Comparison of ENCODE assay signal across 11 mouse cellular contexts in genomic region chr8:88227851-88228250, GRCm38 (mm10). TPM values are rescaled to one million over a fixed set of nuclear protein-coding genes. Genes with fewer than 3 reads are reported as not detected.
DNase-seq lines count a peak whose midpoint lies in the region; ATAC-seq lines count a peak whose summit lies in the region.
"Had no signal": no experiment of that assay in that cellular context is flagged by ENCODE, and none has a peak within 500 bp of the region (broad histone marks: within the 10 kb centered on the region; RNA-seq: fewer than 3 reads in every experiment).

No protein-coding gene starts in this region.

- H3K36me3 ChIP-seq in forebrain, embryonic 10.5 days (replicated peaks): no peaks in the 10 kb centered on the region
- no peaks in the 10 kb centered on the region for H3K36me3 ChIP-seq in forebrain, embryonic 12.5 days (replicated peaks)
- H3K36me3 ChIP-seq in kidney, embryonic 15.5 days: no peaks in the 10 kb centered on the region
- no peaks in the 10 kb centered on the region for H3K36me3 ChIP-seq in kidney, embryonic 14.5 days (ENCODE audit: control insufficient read depth, insufficient read depth, low read length)
- H3K36me3 ChIP-seq: embryonic facial prominence, embryonic 12.5 days had no signal

- H3K4me3 ChIP-seq in forebrain, embryonic 10.5 days: no peak overlapping the region
- no peak overlapping the region for H3K4me3 ChIP-seq in forebrain, embryonic 12.5 days (replicated peaks)
- no peak overlapping the region for H3K4me3 ChIP-seq in kidney, embryonic 15.5 days (replicated peaks)
- no peak overlapping the region for H3K4me3 ChIP-seq in kidney, embryonic 14.5 days (ENCODE audit: low read length)
- H3K4me3 ChIP-seq: embryonic facial prominence, embryonic 12.5 days; myocyte had no signal

- 0 out of 2 replicates have a peak overlapping the region, but pooled peaks have one; percentile 16 for H3K27ac ChIP-seq in forebrain, embryonic 10.5 days
- H3K27ac ChIP-seq in forebrain, embryonic 12.5 days: no peak overlapping the region
- 0 out of 2 replicates have a peak overlapping the region, but pooled peaks have one; percentile 19 for H3K27ac ChIP-seq in kidney, embryonic 15.5 days
- H3K27ac ChIP-seq in kidney, embryonic 14.5 days (ENCODE audit: low read depth, low read length): no peak overlapping the region
- H3K27ac ChIP-seq: embryonic facial prominence, embryonic 12.5 days had no signal

- no peak for DNase-seq in forebrain, embryonic 10.5 days (ENCODE audit: extremely low spot score, low spot score)
- no peak for DNase-seq in ovary, postnatal 10 days (ENCODE audit: low spot score)
- DNase-seq in adrenal gland, postnatal 10 days: no peak
- DNase-seq: cerebellum, adult 8-10 months had no signal

- no peak overlapping the region for H3K9ac ChIP-seq in forebrain, embryonic 12.5 days
- H3K9ac ChIP-seq in kidney, embryonic 15.5 days: no peak overlapping the region
- no peak overlapping the region for H3K9ac ChIP-seq in kidney, embryonic 14.5 days (ENCODE audit: low read depth, low read length)
- H3K9ac ChIP-seq: embryonic facial prominence, embryonic 12.5 days had no signal

- no peak overlapping the region for H3K4me2 ChIP-seq in forebrain, embryonic 12.5 days
- H3K4me2 ChIP-seq in kidney, embryonic 15.5 days: no peak overlapping the region; the same call in 1 of the 2 replicates
- no peak overlapping the region for H3K4me2 ChIP-seq in kidney, embryonic 14.5 days (replicated peaks; ENCODE audit: low read depth, low read length)
- H3K4me2 ChIP-seq: embryonic facial prominence, embryonic 12.5 days had no signal

- H3K27me3 ChIP-seq in forebrain, embryonic 10.5 days (ENCODE audit: poor library complexity, severe bottlenecking): no peaks in the 10 kb centered on the region
- H3K27me3 ChIP-seq in forebrain, embryonic 12.5 days: no peaks in the 10 kb centered on the region
- H3K27me3 ChIP-seq in kidney, embryonic 15.5 days: no peaks in the 10 kb centered on the region
- H3K27me3 ChIP-seq in kidney, embryonic 14.5 days (ENCODE audit: control insufficient read depth, insufficient read depth, low read length): no peaks in the 10 kb centered on the region
- H3K27me3 ChIP-seq: embryonic facial prominence, embryonic 12.5 days had no signal

- no peak for ATAC-seq in forebrain, embryonic 12.5 days (ENCODE audit: low FRiP score)
- peak; percentile 40; the same call in 1 of the 2 replicates for ATAC-seq in kidney, embryonic 15.5 days (replicated peaks; ENCODE audit: low FRiP score)
- no peak for ATAC-seq in kidney, embryonic 14.5 days (ENCODE audit: low FRiP score, low TSS enrichment)
- ATAC-seq in granulocyte monocyte progenitor cell, adult 5-6 weeks (replicated peaks; ENCODE audit: poor library complexity, severe bottlenecking): peak; percentile 14; the same call in 1 of the 2 replicates
- ATAC-seq in megakaryocyte, adult 5-6 weeks (ENCODE audit: poor library complexity, severe bottlenecking): peak; percentile 30; the same call in 1 of the 2 replicates

- H3K9me3 ChIP-seq in forebrain, embryonic 10.5 days: no peaks in the 10 kb centered on the region
- no peaks in the 10 kb centered on the region for H3K9me3 ChIP-seq in forebrain, embryonic 12.5 days
- no peaks in the 10 kb centered on the region for H3K9me3 ChIP-seq in kidney, embryonic 15.5 days (replicated peaks)
- no peaks in the 10 kb centered on the region for H3K9me3 ChIP-seq in kidney, embryonic 14.5 days (ENCODE audit: control insufficient read depth, low read length)
- H3K9me3 ChIP-seq: embryonic facial prominence, embryonic 12.5 days had no signal

- peaks cover 44% of the 10 kb centered on the region for H3K4me1 ChIP-seq in forebrain, embryonic 10.5 days
- peaks cover 31% of the 10 kb centered on the region for H3K4me1 ChIP-seq in forebrain, embryonic 12.5 days
- peaks cover 21% of the 10 kb centered on the region for H3K4me1 ChIP-seq in kidney, embryonic 15.5 days
- H3K4me1 ChIP-seq in kidney, embryonic 14.5 days (ENCODE audit: control insufficient read depth, insufficient read depth, low read length): peaks cover 15% of the 10 kb centered on the region

- 63% methylated on average over 6 of the region's 6 CpGs for WGBS in forebrain, embryonic 10.5 days
- 58% methylated on average over 6 of the region's 6 CpGs for WGBS in forebrain, embryonic 12.5 days
- WGBS in kidney, embryonic 15.5 days: 58% methylated on average over 6 of the region's 6 CpGs
- WGBS in kidney, embryonic 14.5 days: 61% methylated on average over 6 of the region's 6 CpGs

RNA-seq across cellular contexts. Expression of gene Tent4b, which starts 28.8 kb away (rescaled TPM):
- 8.1 and 9.0 TPM in 2 replicates for polyA plus RNA-seq in forebrain, embryonic 10.5 days (2016; fragmentation: Nextera tagmentation; extraction: Ambion mirVana)
- 11.2 and 12.7 TPM in 2 replicates for polyA plus RNA-seq in forebrain, embryonic 12.5 days (2016; fragmentation: Nextera tagmentation; extraction: Ambion mirVana)
- polyA plus RNA-seq in kidney, embryonic 15.5 days (2015; fragmentation: Nextera tagmentation; extraction: Ambion mirVana): 8.5 and 8.9 TPM in 2 replicates
- 12.5 and 14.0 TPM in 2 replicates for polyA plus RNA-seq in kidney, embryonic 14.5 days (2014; fragmentation: Nextera tagmentation; extraction: Ambion mirVana)
- total RNA-seq in granulocyte monocyte progenitor cell, adult 5-6 weeks (2014; fragmentation: Nextera tagmentation): 34.4 and 41.3 TPM in 2 replicates
- 34.6 and 37.6 TPM in 2 replicates for total RNA-seq in granulocyte monocyte progenitor cell, adult 5-6 weeks (2017)
- total RNA-seq in megakaryocyte, adult 5-6 weeks (2015): 30.2 and 40.9 TPM in 2 replicates
- total RNA-seq in megakaryocyte, adult 5-6 weeks (2017): 36.6 and 40.6 TPM in 2 replicates
- total RNA-seq in adrenal gland, postnatal 10 days (2021): 10 to 100 TPM; 25.4 to 30.2 TPM

RNA-seq across cellular contexts. Expression of gene Adcy7, which starts 44.4 kb away (rescaled TPM):
- 3.1 and 4.0 TPM in 2 replicates for polyA plus RNA-seq in forebrain, embryonic 10.5 days (2016; fragmentation: Nextera tagmentation; extraction: Ambion mirVana)
- polyA plus RNA-seq in forebrain, embryonic 12.5 days (2016; fragmentation: Nextera tagmentation; extraction: Ambion mirVana): 2.2 and 2.5 TPM in 2 replicates
- 2.9 and 3.1 TPM in 2 replicates for polyA plus RNA-seq in kidney, embryonic 15.5 days (2015; fragmentation: Nextera tagmentation; extraction: Ambion mirVana)
- polyA plus RNA-seq in kidney, embryonic 14.5 days (2014; fragmentation: Nextera tagmentation; extraction: Ambion mirVana): 2.0 and 3.1 TPM in 2 replicates
- total RNA-seq in granulocyte monocyte progenitor cell, adult 5-6 weeks (2014; fragmentation: Nextera tagmentation): 41.0 and 43.7 TPM in 2 replicates
- total RNA-seq in granulocyte monocyte progenitor cell, adult 5-6 weeks (2017): 32.9 and 35.0 TPM in 2 replicates
- total RNA-seq in megakaryocyte, adult 5-6 weeks (2015): 43.5 and 58.4 TPM in 2 replicates
- total RNA-seq in megakaryocyte, adult 5-6 weeks (2017): 63.7 and 70.3 TPM in 2 replicates
- total RNA-seq in adrenal gland, postnatal 10 days (2021): 10 to 100 TPM in 1 of 2 experiments, 1 to 10 TPM in 1; 8.1 to 10.1 TPM

Comparison
In these comparisons a context has a peak if more than half of its experiments do, and no peak if none do; other contexts are left out.
1. H3K27ac ChIP-seq: peak in forebrain, embryonic 10.5 days (single experiment) and kidney, embryonic 15.5 days (single experiment); none in forebrain, embryonic 12.5 days (single experiment) and kidney, embryonic 14.5 days (single experiment).
2. ATAC-seq: peak in kidney, embryonic 15.5 days (single experiment), granulocyte monocyte progenitor cell, adult 5-6 weeks (single experiment) and megakaryocyte, adult 5-6 weeks (single experiment); none in forebrain, embryonic 12.5 days (single experiment) and kidney, embryonic 14.5 days (single experiment).